Mouse (Mus musculus): Measurements from ENCODE around the gene A830031A19Rik. TPM values are rescaled to one million over a fixed set of nuclear protein-coding genes. Genes with fewer than 3 reads are reported as not detected.

A830031A19Rik gene
- polyA plus RNA-seq, 1 experiment = not detected

DNA sequence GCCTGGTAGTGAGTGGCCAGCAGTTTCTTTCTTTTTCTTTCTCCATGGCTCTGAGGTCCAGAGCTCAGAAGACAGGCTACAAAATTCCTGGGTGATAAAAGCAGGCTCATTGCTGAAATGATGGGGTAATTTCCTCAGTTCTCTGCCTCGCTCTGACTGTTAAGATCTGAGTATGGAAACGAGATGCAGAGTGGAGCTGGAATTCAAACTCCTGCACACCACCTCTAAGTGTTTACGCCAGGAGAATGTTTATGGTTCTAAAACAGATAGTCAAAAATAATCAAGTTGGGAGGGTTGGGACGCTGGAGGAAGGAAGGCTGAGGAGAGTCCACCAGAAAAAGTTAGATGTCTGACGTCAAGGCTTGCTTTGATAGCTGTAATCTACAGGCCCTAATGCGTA, 10.6 kb downstream of the A830031A19Rik start:
- TF ChIP-seq EP300 (IDR thresholded peaks at IDR 0.05; ENCODE audit: insufficient read depth, low read depth, low read length) = no peak
- no peak for TF ChIP-seq CTCF (IDR thresholded peaks at IDR 0.05; ENCODE audit: low read depth, low read length)
- Histone ChIP-seq H3K4me3 (ENCODE audit: low read depth, low read length) (no peak overlapping the region), H3K9ac (ENCODE audit: low read depth, poor library complexity, severe bottlenecking) (no peak overlapping the region), H3K27ac (ENCODE audit: insufficient read depth, low read length) (no peak overlapping the region), H3K27me3 (ENCODE audit: control insufficient read depth, insufficient read depth, low read length, poor library complexity, severe bottlenecking) (peaks cover 5% of the 10 kb centered on the region), H3K36me3 (ENCODE audit: control insufficient read depth, insufficient read depth, low read length, poor library complexity, severe bottlenecking) (no peaks in the 10 kb centered on the region), H3K4me1 (ENCODE audit: control insufficient read depth, insufficient read depth, low read length) (peaks cover 2% of the 10 kb centered on the region), H3K9me3 (replicated peaks; ENCODE audit: control insufficient read depth, insufficient read depth, low read length, poor library complexity, severe bottlenecking) (no peaks in the 10 kb centered on the region)

DNA sequence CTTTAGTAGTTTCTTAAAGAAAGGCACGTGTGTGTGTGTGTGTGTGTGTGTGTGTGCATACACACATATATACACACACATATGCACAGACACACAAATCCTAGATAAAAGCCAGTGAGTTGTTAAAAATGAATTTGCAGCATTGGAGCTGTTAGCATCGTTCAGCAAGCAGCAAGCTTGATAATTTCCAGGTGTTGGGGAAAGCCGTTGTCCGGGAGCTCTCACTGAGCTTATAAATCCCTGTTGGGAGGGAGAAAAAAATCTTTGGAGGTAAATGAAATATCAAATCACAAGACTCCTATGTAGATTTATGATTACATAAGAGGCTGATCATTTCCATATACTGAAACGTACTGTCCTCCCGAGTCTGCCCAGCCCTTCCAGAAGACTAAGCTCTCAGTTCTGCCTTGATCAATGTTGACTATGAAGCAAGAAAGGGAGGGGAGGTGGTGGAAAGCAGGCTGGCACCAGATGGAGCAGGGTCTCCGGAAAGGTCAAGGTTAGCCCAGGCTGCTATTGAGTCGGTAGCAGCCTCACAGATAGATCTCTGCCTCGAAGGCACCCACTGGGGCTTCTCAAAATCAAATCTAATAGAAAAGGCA, 12.3 kb downstream of the A830031A19Rik start:
- no peaks in the 10 kb centered on the region for H3K9me3 ChIP-seq (replicated peaks; ENCODE audit: control insufficient read depth, insufficient read depth, low read length, poor library complexity, severe bottlenecking)
- no peak overlapping the region for H3K9ac ChIP-seq (ENCODE audit: low read depth, poor library complexity, severe bottlenecking)
- H3K4me3 ChIP-seq (ENCODE audit: low read depth, low read length) = no peak overlapping the region
- H3K36me3 ChIP-seq (ENCODE audit: control insufficient read depth, insufficient read depth, low read length, poor library complexity, severe bottlenecking) = no peaks in the 10 kb centered on the region
- no peak for TF ChIP-seq POLR2A (IDR thresholded peaks at IDR 0.05; ENCODE audit: insufficient read depth, low read length)
- H3K4me1 ChIP-seq (ENCODE audit: control insufficient read depth, insufficient read depth, low read length) = peaks cover 4% of the 10 kb centered on the region
- H3K27me3 ChIP-seq (ENCODE audit: control insufficient read depth, insufficient read depth, low read length, poor library complexity, severe bottlenecking) = peaks cover 5% of the 10 kb centered on the region
- H3K27ac ChIP-seq (ENCODE audit: insufficient read depth, low read length) = no peak overlapping the region

DNA sequence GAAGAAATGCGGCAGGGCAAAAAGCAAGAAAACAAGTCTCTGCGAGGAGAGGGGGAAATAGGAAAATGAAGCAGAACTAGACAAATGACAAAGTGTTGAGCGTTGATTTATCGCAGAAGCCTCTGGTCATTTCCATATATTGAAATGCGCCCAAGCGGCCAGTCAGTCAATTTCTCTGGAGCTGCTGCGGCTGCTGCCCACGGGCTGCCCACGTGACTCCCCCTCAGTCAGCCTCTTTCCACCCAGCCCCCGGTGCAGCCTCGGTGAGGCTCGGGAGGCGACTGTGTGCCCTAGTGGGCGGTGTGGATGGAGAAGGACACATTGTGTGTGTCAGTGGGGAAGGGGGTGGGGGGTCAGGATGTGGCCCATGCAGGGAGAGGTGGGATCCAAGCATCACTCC, 13.0 kb downstream of the A830031A19Rik start:
- Histone ChIP-seq H3K9ac (ENCODE audit: low read depth, poor library complexity, severe bottlenecking) (no peak overlapping the region), H3K27me3 (ENCODE audit: control insufficient read depth, insufficient read depth, low read length, poor library complexity, severe bottlenecking) (peaks cover 5% of the 10 kb centered on the region), H3K36me3 (ENCODE audit: control insufficient read depth, insufficient read depth, low read length, poor library complexity, severe bottlenecking) (no peaks in the 10 kb centered on the region), H3K4me3 (ENCODE audit: low read depth, low read length) (no peak overlapping the region), H3K4me1 (ENCODE audit: control insufficient read depth, insufficient read depth, low read length) (peaks cover 4% of the 10 kb centered on the region), H3K27ac (ENCODE audit: insufficient read depth, low read length) (no peak overlapping the region), H3K9me3 (replicated peaks; ENCODE audit: control insufficient read depth, insufficient read depth, low read length, poor library complexity, severe bottlenecking) (no peaks in the 10 kb centered on the region)
- TF ChIP-seq CTCF (IDR thresholded peaks at IDR 0.05; ENCODE audit: low read depth, low read length) (no peak), EP300 (IDR thresholded peaks at IDR 0.05; ENCODE audit: insufficient read depth, low read depth, low read length) (no peak), POLR2A (IDR thresholded peaks at IDR 0.05; ENCODE audit: insufficient read depth, low read length) (no peak)

DNA sequence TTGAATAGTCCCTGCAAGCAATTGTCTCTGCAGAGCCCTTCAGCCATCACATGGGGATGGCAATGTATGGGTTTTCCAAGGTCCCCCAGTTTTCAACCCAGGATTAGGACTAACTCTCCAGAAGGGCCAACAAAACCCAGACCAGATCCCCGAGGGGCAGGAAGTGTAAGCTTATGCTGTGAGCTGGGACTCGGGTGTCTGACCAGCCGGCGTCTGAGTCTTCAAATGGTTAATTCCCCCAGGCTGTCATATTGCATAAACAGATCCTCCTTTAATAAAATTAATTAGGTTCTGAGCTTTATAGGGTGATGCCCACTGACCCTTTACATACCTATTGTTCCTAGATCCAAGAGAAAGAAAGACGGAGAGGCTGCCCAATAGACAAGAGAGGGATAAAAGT, 14.4 kb downstream of the A830031A19Rik start:
- TF ChIP-seq CTCF (IDR thresholded peaks at IDR 0.05; ENCODE audit: low read depth, low read length) = no peak
- no peak for TF ChIP-seq POLR2A (IDR thresholded peaks at IDR 0.05; ENCODE audit: insufficient read depth, low read length)
- TF ChIP-seq EP300 (IDR thresholded peaks at IDR 0.05; ENCODE audit: insufficient read depth, low read depth, low read length) = no peak
- peaks cover 4% of the 10 kb centered on the region for H3K4me1 ChIP-seq (ENCODE audit: control insufficient read depth, insufficient read depth, low read length)
- peaks cover 4% of the 10 kb centered on the region for H3K27me3 ChIP-seq (ENCODE audit: control insufficient read depth, insufficient read depth, low read length, poor library complexity, severe bottlenecking)
- no peaks in the 10 kb centered on the region for H3K36me3 ChIP-seq (ENCODE audit: control insufficient read depth, insufficient read depth, low read length, poor library complexity, severe bottlenecking)
- no peak overlapping the region for H3K27ac ChIP-seq (ENCODE audit: insufficient read depth, low read length)
- H3K4me3 ChIP-seq (ENCODE audit: low read depth, low read length) = no peak overlapping the region
- H3K9ac ChIP-seq (ENCODE audit: low read depth, poor library complexity, severe bottlenecking) = no peak overlapping the region
- no peaks in the 10 kb centered on the region for H3K9me3 ChIP-seq (replicated peaks; ENCODE audit: control insufficient read depth, insufficient read depth, low read length, poor library complexity, severe bottlenecking)

DNA sequence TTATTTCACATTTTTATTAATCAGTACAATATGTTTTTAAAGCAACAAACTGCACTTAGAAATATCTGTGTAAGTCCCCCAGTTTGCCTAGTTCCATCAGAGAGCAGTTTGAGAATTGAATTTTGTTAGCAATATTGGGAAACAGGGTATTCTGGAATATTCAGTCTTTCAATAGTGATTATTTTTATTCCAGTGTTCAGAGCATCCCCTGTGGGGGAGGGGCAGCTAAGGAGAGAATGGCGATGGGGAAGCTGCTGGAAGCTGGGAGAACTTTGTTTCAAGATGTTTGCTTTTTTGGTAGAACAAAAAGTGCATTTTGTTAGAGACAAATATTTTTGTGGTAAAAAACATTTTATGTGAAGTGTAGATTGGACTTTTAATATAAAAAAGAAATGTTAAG, 15.7 kb downstream of the A830031A19Rik start:
- Histone ChIP-seq H3K27me3 (ENCODE audit: control insufficient read depth, insufficient read depth, low read length, poor library complexity, severe bottlenecking) (peaks cover 4% of the 10 kb centered on the region), H3K4me3 (ENCODE audit: low read depth, low read length) (no peak overlapping the region), H3K27ac (ENCODE audit: insufficient read depth, low read length) (no peak overlapping the region), H3K9ac (ENCODE audit: low read depth, poor library complexity, severe bottlenecking) (no peak overlapping the region), H3K9me3 (replicated peaks; ENCODE audit: control insufficient read depth, insufficient read depth, low read length, poor library complexity, severe bottlenecking) (no peaks in the 10 kb centered on the region), H3K36me3 (ENCODE audit: control insufficient read depth, insufficient read depth, low read length, poor library complexity, severe bottlenecking) (no peaks in the 10 kb centered on the region), H3K4me1 (ENCODE audit: control insufficient read depth, insufficient read depth, low read length) (peaks cover 4% of the 10 kb centered on the region)
- no peak for TF ChIP-seq CTCF (IDR thresholded peaks at IDR 0.05; ENCODE audit: low read depth, low read length)

DNA sequence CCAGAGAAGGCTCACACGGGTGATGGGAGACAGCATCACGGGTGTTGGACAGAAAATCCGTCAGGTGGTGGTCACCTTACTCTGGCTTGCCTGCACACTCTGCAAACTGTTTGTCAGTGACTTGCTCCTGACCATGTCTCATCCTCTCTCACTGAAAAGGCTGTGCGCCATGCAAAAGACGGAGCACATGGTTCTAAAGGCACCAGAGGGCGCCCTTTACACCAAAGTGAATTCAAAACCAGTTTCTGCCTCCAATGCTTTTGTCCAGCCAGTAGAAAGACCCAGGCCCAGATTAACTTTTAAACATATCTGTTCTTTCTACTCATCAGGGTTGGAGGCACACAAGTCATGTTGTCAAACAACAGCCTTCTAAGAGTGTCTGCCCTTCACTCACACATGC, 22.0 kb downstream of the A830031A19Rik start:
- Histone ChIP-seq H3K4me1 (ENCODE audit: control insufficient read depth, insufficient read depth, low read length) (no peaks in the 10 kb centered on the region), H3K27me3 (ENCODE audit: control insufficient read depth, insufficient read depth, low read length, poor library complexity, severe bottlenecking) (no peaks in the 10 kb centered on the region; the same call in 1 of the 2 replicates), H3K9ac (ENCODE audit: low read depth, poor library complexity, severe bottlenecking) (no peak overlapping the region), H3K9me3 (replicated peaks; ENCODE audit: control insufficient read depth, insufficient read depth, low read length, poor library complexity, severe bottlenecking) (no peaks in the 10 kb centered on the region), H3K27ac (ENCODE audit: insufficient read depth, low read length) (no peak overlapping the region), H3K36me3 (ENCODE audit: control insufficient read depth, insufficient read depth, low read length, poor library complexity, severe bottlenecking) (no peaks in the 10 kb centered on the region), H3K4me3 (ENCODE audit: low read depth, low read length) (no peak overlapping the region)
- no peak for TF ChIP-seq EP300 (IDR thresholded peaks at IDR 0.05; ENCODE audit: insufficient read depth, low read depth, low read length)
- peak; percentile 50 for TF ChIP-seq CTCF (IDR thresholded peaks at IDR 0.05; ENCODE audit: low read depth, low read length)
- TF ChIP-seq POLR2A (IDR thresholded peaks at IDR 0.05; ENCODE audit: insufficient read depth, low read length) = no peak

All from ES-Bruce4 (cell line).